Mouse (Mus musculus) T-helper 2 cell (primary cell): ENCODE measurements around the gene Ccdc88c.

Source experiments
- in situ Hi-C: fragments of 300-600 bp; cut with MboI, MseI; formaldehyde crosslinking; loops from one replicate; pipeline ENCODE4 v1.15.1; 2025; ENCODE audit warnings: high pct_unique_total_duplicates

Gene Ccdc88c

GRCm38 (mm10) chr12:100980551-100981008 is 48.3 kb downstream of the Ccdc88c start:
- in situ Hi-C loops: loop anchor here (25.0 kb wide), 1 partner anchor 1343 kb away; no protein-coding TSS in a partner anchor

- in situ Hi-C loops: loop anchor here (25.0 kb wide), 1 partner anchor 1342 kb away; no protein-coding TSS in a partner anchor
These were observed 49.2 kb downstream of the Ccdc88c start for GRCm38 (mm10) chr12:100979616-100980015.

GRCm38 (mm10) chr12:100977958-100978725 is 50.7 kb downstream of the Ccdc88c start:
- in situ Hi-C loops: loop anchor here (25.0 kb wide), 1 partner anchor 1341 kb away; no protein-coding TSS in a partner anchor

GRCm38 (mm10) chr12:100977551-100977950 is 51.3 kb downstream of the Ccdc88c start:
- in situ Hi-C loops: loop anchor here (25.0 kb wide), 1 partner anchor 1340 kb away; no protein-coding TSS in a partner anchor

- in situ Hi-C loops: no loop called here
These were observed 59.0 kb downstream of the Ccdc88c start for GRCm38 (mm10) chr12:100969808-100970207.

GRCm38 (mm10) chr12:100967383-100967782 is 61.5 kb downstream of the Ccdc88c start:
- in situ Hi-C loops: no loop called here

- in situ Hi-C loops: no loop called here
These were observed 62.6 kb downstream of the Ccdc88c start for GRCm38 (mm10) chr12:100966253-100966652.

GRCm38 (mm10) chr12:100965298-100965697 is 63.6 kb downstream of the Ccdc88c start:
- in situ Hi-C loops: no loop called here

GRCm38 (mm10) chr12:100958621-100959592 is 69.9 kb downstream of the Ccdc88c start:
- in situ Hi-C loops: loop anchor here (5.0 kb wide), 1 partner anchor 73 kb away; no protein-coding TSS in a partner anchor

- in situ Hi-C loops: loop anchor here (5.0 kb wide), 1 partner anchor 74 kb away; no protein-coding TSS in a partner anchor
These were observed 70.8 kb downstream of the Ccdc88c start for GRCm38 (mm10) chr12:100958006-100958405.

- in situ Hi-C loops: loop anchor here (5.0 kb wide), 1 partner anchor 75 kb away; no protein-coding TSS in a partner anchor
These were observed 71.6 kb downstream of the Ccdc88c start for GRCm38 (mm10) chr12:100957257-100957656.

- in situ Hi-C loops: loop anchor here (5.0 kb wide), 1 partner anchor 75 kb away; no protein-coding TSS in a partner anchor
These were observed 72.0 kb downstream of the Ccdc88c start for GRCm38 (mm10) chr12:100956825-100957224.

- in situ Hi-C loops: loop anchor here (5.0 kb wide), 1 partner anchor 76 kb away; no protein-coding TSS in a partner anchor
These were observed 72.8 kb downstream of the Ccdc88c start for GRCm38 (mm10) chr12:100956028-100956427.

- in situ Hi-C loops: no loop called here
These were observed 74.9 kb downstream of the Ccdc88c start for GRCm38 (mm10) chr12:100953926-100954325.

- in situ Hi-C loops: no loop called here
These were observed 76.5 kb downstream of the Ccdc88c start for GRCm38 (mm10) chr12:100952193-100952931.

GRCm38 (mm10) chr12:100949146-100949545 is 79.7 kb downstream of the Ccdc88c start:
- in situ Hi-C loops: loop anchor here (10.0 kb wide), 1 partner anchor 1736 kb away; no protein-coding TSS in a partner anchor

- in situ Hi-C loops: loop anchor here (10.0 kb wide), 1 partner anchor 1737 kb away; no protein-coding TSS in a partner anchor
These were observed 80.8 kb downstream of the Ccdc88c start for GRCm38 (mm10) chr12:100948021-100948420.

- in situ Hi-C loops: loop anchor here (10.0 kb wide), 1 partner anchor 1739 kb away; no protein-coding TSS in a partner anchor
These were observed 82.9 kb downstream of the Ccdc88c start for GRCm38 (mm10) chr12:100945948-100946347.

- in situ Hi-C loops: loop anchor here (10.0 kb wide), 1 partner anchor 1739 kb away; no protein-coding TSS in a partner anchor
These were observed 83.4 kb downstream of the Ccdc88c start for GRCm38 (mm10) chr12:100945501-100945900.

- in situ Hi-C loops: loop anchor here (10.0 kb wide), 1 partner anchor 1740 kb away; no protein-coding TSS in a partner anchor
These were observed 83.9 kb downstream of the Ccdc88c start for GRCm38 (mm10) chr12:100944921-100945336.
